13 mouse cellular contexts compared by ENCODE assay signal in the genomic region with DNA sequence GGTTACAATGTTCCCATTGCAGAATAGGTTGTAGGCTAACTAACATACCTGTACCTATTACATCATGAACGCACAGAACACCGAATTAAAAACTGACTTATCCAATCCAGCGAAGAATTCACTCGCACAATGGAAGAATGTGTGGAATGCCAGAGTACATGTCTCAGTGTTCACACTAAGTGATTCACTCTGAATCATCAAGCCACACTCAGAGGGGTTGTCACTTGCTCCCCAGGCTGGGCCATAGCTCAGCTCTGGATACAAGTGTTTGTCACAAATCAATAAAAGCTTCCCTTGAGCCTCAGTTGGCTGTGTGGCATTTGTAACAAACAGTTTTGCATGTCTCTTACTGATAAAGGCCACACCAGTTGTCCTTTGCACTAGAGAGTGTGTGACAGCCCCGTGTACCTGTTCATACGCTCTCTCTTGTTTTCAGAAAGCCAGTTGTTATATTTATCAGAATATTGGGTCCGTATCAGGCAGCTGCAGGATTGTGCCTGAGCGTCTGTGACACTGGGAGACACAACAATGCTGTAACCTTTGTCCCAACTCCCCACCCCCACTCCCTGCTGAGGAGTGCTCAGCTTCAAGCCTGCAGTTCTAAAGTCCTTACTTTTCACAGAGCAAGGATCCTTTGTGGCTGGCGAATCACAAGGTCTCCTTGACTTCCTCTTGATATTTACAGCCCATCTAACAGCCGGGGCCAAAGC.
A peak's percentile ranks its signal among the peaks of the same experiment; 100 is the strongest.
DNase-seq lines count a peak whose midpoint lies in the region; ATAC-seq and TF ChIP-seq lines count a peak whose summit lies in the region.
"Had no signal": no experiment of that assay in that cellular context is flagged by ENCODE, and none has a peak within 500 bp of the region (broad histone marks: within the 10 kb centered on the region; RNA-seq: fewer than 3 reads in every experiment).

No protein-coding gene starts in this region.

- no peak for DNase-seq in heart, postnatal 36 days
- DNase-seq in embryonic facial prominence, embryonic 10.5 days (ENCODE audit: low spot score): no peak
- DNase-seq in gastrocnemius, adult 2 months: no peak
- no peak for DNase-seq in hindbrain, embryonic 14.5 days (ENCODE audit: low spot score)
- no peak for DNase-seq in gastrocnemius, adult 8-10 months (ENCODE audit: low spot score in 2 of 2)
- DNase-seq: cerebellum, adult 9-10 months; right cerebral cortex, postnatal 14 days had no signal

- no peaks in the 10 kb centered on the region for H3K79me2 ChIP-seq in C2C12 (ENCODE audit: control insufficient read depth, insufficient read depth)

- no peak overlapping the region for H3K9ac ChIP-seq in heart, embryonic 13.5 days
- no peak overlapping the region for H3K9ac ChIP-seq in liver, embryonic 12.5 days
- H3K9ac ChIP-seq in hindbrain, embryonic 14.5 days: no peak overlapping the region
- H3K9ac ChIP-seq: embryonic facial prominence, embryonic 13.5 days; limb, embryonic 13.5 days had no signal

- H3K27me3 ChIP-seq in heart, embryonic 13.5 days (replicated peaks): no peaks in the 10 kb centered on the region
- H3K27me3 ChIP-seq in C2C12 (ENCODE audit: control insufficient read depth, insufficient read depth, insufficient read length): no peaks in the 10 kb centered on the region
- no peaks in the 10 kb centered on the region for H3K27me3 ChIP-seq in embryonic facial prominence, embryonic 10.5 days (replicated peaks; ENCODE audit: low read depth, poor library complexity, severe bottlenecking)
- H3K27me3 ChIP-seq in liver, embryonic 12.5 days (replicated peaks): no peaks in the 10 kb centered on the region
- no peaks in the 10 kb centered on the region for H3K27me3 ChIP-seq in hindbrain, embryonic 14.5 days (ENCODE audit: control insufficient read depth, insufficient read depth, low read length)
- H3K27me3 ChIP-seq: CH12.LX had no signal

- H3K36me3 ChIP-seq in heart, embryonic 13.5 days: no peaks in the 10 kb centered on the region
- H3K36me3 ChIP-seq in C2C12 (ENCODE audit: control insufficient read depth, insufficient read depth): no peaks in the 10 kb centered on the region
- no peaks in the 10 kb centered on the region for H3K36me3 ChIP-seq in embryonic facial prominence, embryonic 10.5 days (replicated peaks)
- no peaks in the 10 kb centered on the region for H3K36me3 ChIP-seq in liver, embryonic 12.5 days
- no peaks in the 10 kb centered on the region for H3K36me3 ChIP-seq in hindbrain, embryonic 14.5 days (replicated peaks; ENCODE audit: control insufficient read depth, insufficient read depth)
- H3K36me3 ChIP-seq: embryonic facial prominence, embryonic 13.5 days; limb, embryonic 13.5 days had no signal

- H3K27ac ChIP-seq in heart, embryonic 13.5 days (replicated peaks): peak overlapping the region; percentile 15; the same call in 1 of the 2 replicates
- peak overlapping the region; percentile 24; the same call in 1 of the 2 replicates for H3K27ac ChIP-seq in embryonic facial prominence, embryonic 10.5 days (replicated peaks)
- no peak overlapping the region for H3K27ac ChIP-seq in liver, embryonic 12.5 days
- H3K27ac ChIP-seq in gastrocnemius, adult 2 months: no peak overlapping the region
- no peak overlapping the region for H3K27ac ChIP-seq in hindbrain, embryonic 14.5 days
- H3K27ac ChIP-seq: embryonic facial prominence, embryonic 13.5 days; limb, embryonic 13.5 days had no signal

- no peaks in the 10 kb centered on the region for H3K79me3 ChIP-seq in C2C12 (ENCODE audit: low read depth)

- 34% methylated on average over 10 of the region's 10 CpGs for WGBS in heart, embryonic 13.5 days
- WGBS in embryonic facial prominence, embryonic 10.5 days: 64% methylated on average over 10 of the region's 10 CpGs
- WGBS in liver, embryonic 12.5 days (ENCODE audit: insufficient replicate concordance): 44% methylated on average over 10 of the region's 10 CpGs
- WGBS in hindbrain, embryonic 14.5 days: 57% methylated on average over 10 of the region's 10 CpGs

- TF ChIP-seq CTCF in C2C12 (IDR thresholded peaks at IDR 0.05; ENCODE audit: control insufficient read depth, insufficient read depth, insufficient read length): no peak
- no peak for TF ChIP-seq CTCF in gastrocnemius, adult 2 months (IDR thresholded peaks at IDR 0.05)

- intact Hi-C loops in heart, postnatal 36 days (cut with DNase I): no loop called here
- intact Hi-C loops in gastrocnemius, adult 2 months (cut with DNase I): loop anchor here (10.0 kb wide), 1 partner anchor 323 kb away; no protein-coding TSS in a partner anchor

- H3K4me3 ChIP-seq in heart, embryonic 13.5 days: no peak overlapping the region
- no peak overlapping the region for H3K4me3 ChIP-seq in C2C12 (ENCODE audit: insufficient read depth, poor library complexity, severe bottlenecking)
- no peak overlapping the region for H3K4me3 ChIP-seq in embryonic facial prominence, embryonic 10.5 days
- no peak overlapping the region for H3K4me3 ChIP-seq in liver, embryonic 12.5 days
- H3K4me3 ChIP-seq in gastrocnemius, adult 2 months: no peak overlapping the region
- no peak overlapping the region for H3K4me3 ChIP-seq in hindbrain, embryonic 14.5 days (replicated peaks; ENCODE audit: low read length)
- H3K4me3 ChIP-seq: embryonic facial prominence, embryonic 13.5 days; limb, embryonic 13.5 days had no signal

- H3K4me2 ChIP-seq in heart, embryonic 13.5 days: no peak overlapping the region
- no peak overlapping the region for H3K4me2 ChIP-seq in liver, embryonic 12.5 days
- H3K4me2 ChIP-seq in hindbrain, embryonic 14.5 days (replicated peaks): no peak overlapping the region
- H3K4me2 ChIP-seq: embryonic facial prominence, embryonic 13.5 days; limb, embryonic 13.5 days had no signal

- H3K4me1 ChIP-seq in heart, embryonic 13.5 days: peaks cover 56% of the 10 kb centered on the region
- peaks cover 39% of the 10 kb centered on the region for H3K4me1 ChIP-seq in embryonic facial prominence, embryonic 10.5 days
- H3K4me1 ChIP-seq in liver, embryonic 12.5 days: peaks cover 36% of the 10 kb centered on the region
- peaks cover 8% of the 10 kb centered on the region; the same call in 1 of the 2 replicates for H3K4me1 ChIP-seq in hindbrain, embryonic 14.5 days (replicated peaks; ENCODE audit: control insufficient read depth, insufficient read depth, low read length)

- H3K9me3 ChIP-seq in heart, embryonic 13.5 days: no peaks in the 10 kb centered on the region
- H3K9me3 ChIP-seq in embryonic facial prominence, embryonic 10.5 days: no peaks in the 10 kb centered on the region
- H3K9me3 ChIP-seq in liver, embryonic 12.5 days (replicated peaks): no peaks in the 10 kb centered on the region
- H3K9me3 ChIP-seq in hindbrain, embryonic 14.5 days (ENCODE audit: control insufficient read depth, low read length): no peaks in the 10 kb centered on the region
- H3K9me3 ChIP-seq: embryonic facial prominence, embryonic 13.5 days; limb, embryonic 13.5 days had no signal

- no peak overlapping the region for H3ac ChIP-seq in C2C12 (ENCODE audit: control insufficient read depth, insufficient read length, low read depth)

- no peak for ATAC-seq in heart, embryonic 13.5 days (ENCODE audit: extremely low read depth, insufficient number of reproducible peaks, low FRiP score, low TSS enrichment)
- peak; percentile 50 for ATAC-seq in liver, embryonic 12.5 days
- no peak for ATAC-seq in hindbrain, embryonic 14.5 days (ENCODE audit: low FRiP score)

TF ChIP-seq in C2C12, 6 proteins besides CTCF, POLR2A, EP300 and RAD21:
- TF ChIP-seq CEBPB (IDR thresholded peaks at IDR 0.05; ENCODE audit: low read depth): peak; percentile 38
- TF ChIP-seq USF1 (IDR thresholded peaks at IDR 0.05; ENCODE audit: low read depth): no peak
- no peak for TF ChIP-seq MYOG (IDR thresholded peaks at IDR 0.05; ENCODE audit: control insufficient read depth, extremely low read depth, insufficient read length)
- peak; percentile 35 for TF ChIP-seq MAX (IDR thresholded peaks at IDR 0.05)
- no peak for TF ChIP-seq MYOD1 (IDR thresholded peaks at IDR 0.05; ENCODE audit: control insufficient read depth, insufficient read length, low read depth)
- peak; percentile 98 for TF ChIP-seq FOSL1 (IDR thresholded peaks at IDR 0.05; ENCODE audit: insufficient read depth, low read length, poor library complexity, severe bottlenecking)

Comparison
In these comparisons a context has a peak if more than half of its experiments do, and no peak if none do; other contexts are left out.
1. H3K27ac ChIP-seq: peak in heart, embryonic 13.5 days (single experiment) and embryonic facial prominence, embryonic 10.5 days (single experiment); none in liver, embryonic 12.5 days (single experiment), gastrocnemius, adult 2 months (single experiment) and hindbrain, embryonic 14.5 days (single experiment).